Mouse (Mus musculus): Measurements from ENCODE around the gene Capza2.

Gene Capza2

DNA sequence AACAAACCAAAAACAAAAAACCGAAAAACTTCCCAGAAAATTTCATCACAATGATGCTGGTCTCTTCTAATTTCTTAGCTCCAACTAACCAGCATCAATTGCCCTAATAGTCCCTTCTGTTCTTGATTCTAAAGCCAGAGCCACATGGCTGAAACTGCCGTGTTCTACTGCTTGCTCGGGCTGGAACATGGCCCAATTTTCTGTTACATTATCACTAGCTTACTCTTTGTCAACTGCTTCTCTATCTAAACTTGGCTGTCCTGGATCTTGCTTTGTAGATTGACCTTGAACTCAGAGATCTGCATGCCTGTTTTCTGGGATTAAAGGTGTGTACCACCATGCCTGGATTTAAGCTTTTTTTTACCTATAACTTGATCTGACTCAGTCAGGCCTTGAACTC lies 69.9 kb downstream of the Capza2 start:
- DNase-seq (ENCODE audit: low read depth, low spot score) = no peak

Data from brain, adult 2 months (tissue).